Mouse (Mus musculus) regulatory T cell (primary cell): Measurements from ENCODE around the gene Spata32.
"Not testable (repeated sequence)": the region's sequence is repeated elsewhere in the genome, so short reads cannot be mapped to it uniquely, and the experiment has no call there.

Source experiments
- in situ Hi-C: fragments of 300-600 bp; cut with MboI, MseI; formaldehyde crosslinking; loops from one replicate; pipeline ENCODE4 v1.15.1; 2025; ENCODE audit warnings: high pct_unique_total_duplicates

The Spata32 gene

GRCm38 (mm10) chr11:103246081-103246730 is 28.0 kb upstream of the Spata32 start:
- in situ Hi-C loops, result no loop called here

- in situ Hi-C loops, result loop anchor here (5.0 kb wide), 1 partner anchor 48 kb away; no protein-coding TSS in a partner anchor
Observed at GRCm38 (mm10) chr11:103244856-103245255, 26.6 kb upstream of the Spata32 start.

- in situ Hi-C loops, result loop anchor here (5.0 kb wide), 1 partner anchor 43 kb away; no protein-coding TSS in a partner anchor
Observed at GRCm38 (mm10) chr11:103240740-103241139, 22.5 kb upstream of the Spata32 start.

- in situ Hi-C loops, result no loop called here
Observed at GRCm38 (mm10) chr11:103237757-103238156, 19.5 kb upstream of the Spata32 start.

GRCm38 (mm10) chr11:103236903-103237302 is 18.7 kb upstream of the Spata32 start:
- in situ Hi-C loops, result no loop called here

- in situ Hi-C loops, result no loop called here
Observed at GRCm38 (mm10) chr11:103236431-103236830, 18.2 kb upstream of the Spata32 start.

- in situ Hi-C loops, result no loop called here
Observed at GRCm38 (mm10) chr11:103235702-103236101, 17.5 kb upstream of the Spata32 start.

GRCm38 (mm10) chr11:103234447-103234846 is 16.2 kb upstream of the Spata32 start:
- in situ Hi-C loops, result loop anchor here (5.0 kb wide), 1 partner anchor 93 kb away; no protein-coding TSS in a partner anchor

GRCm38 (mm10) chr11:103232966-103233365 is 14.7 kb upstream of the Spata32 start:
- in situ Hi-C loops, result loop anchor here (5.0 kb wide), 1 partner anchor 94 kb away; no protein-coding TSS in a partner anchor

- in situ Hi-C loops, result loop anchor here (5.0 kb wide), 1 partner anchor 96 kb away; no protein-coding TSS in a partner anchor
Observed at GRCm38 (mm10) chr11:103231367-103231766, 13.1 kb upstream of the Spata32 start.

- in situ Hi-C loops, result loop anchor here (5.0 kb wide), 1 partner anchor 97 kb away; no protein-coding TSS in a partner anchor
Observed at GRCm38 (mm10) chr11:103230626-103231025, 12.4 kb upstream of the Spata32 start.

GRCm38 (mm10) chr11:103229608-103230007 is 11.4 kb upstream of the Spata32 start:
- in situ Hi-C loops, result loop anchor here (5.0 kb wide), 1 partner anchor 98 kb away; no protein-coding TSS in a partner anchor

GRCm38 (mm10) chr11:103223951-103224456 is 5.8 kb upstream of the Spata32 start:
- in situ Hi-C loops, result no loop called here

GRCm38 (mm10) chr11:103223444-103223843 is 5.2 kb upstream of the Spata32 start:
- in situ Hi-C loops, result no loop called here

- in situ Hi-C loops, result not testable (repeated sequence)
Observed at GRCm38 (mm10) chr11:103222718-103223117, 4.5 kb upstream of the Spata32 start.

GRCm38 (mm10) chr11:103221437-103221836 is 3.2 kb upstream of the Spata32 start:
- in situ Hi-C loops, result no loop called here

- in situ Hi-C loops, result no loop called here
Observed at GRCm38 (mm10) chr11:103219995-103220394, 1.8 kb upstream of the Spata32 start.

GRCm38 (mm10) chr11:103219259-103219658 is 1.0 kb upstream of the Spata32 start:
- in situ Hi-C loops, result no loop called here

- in situ Hi-C loops, result no loop called here
Observed at GRCm38 (mm10) chr11:103218517-103218901, 277 bp upstream of the Spata32 start.

- in situ Hi-C loops, result no loop called here
Observed at GRCm38 (mm10) chr11:103215355-103215754, 2.9 kb downstream of the Spata32 start.

GRCm38 (mm10) chr11:103213712-103214111 is 4.5 kb downstream of the Spata32 start:
- in situ Hi-C loops, result no loop called here

- in situ Hi-C loops, result no loop called here
Observed at GRCm38 (mm10) chr11:103210291-103210690, 7.9 kb downstream of the Spata32 start.

GRCm38 (mm10) chr11:103208458-103208857 is 9.8 kb downstream of the Spata32 start, which contains the start of gene 1700023F06Rik:
1700023F06Rik (minus strand) TSS chr11:103208558.
- in situ Hi-C loops, result no loop called here
